Mouse (Mus musculus) heart, postnatal 10 days (tissue): ENCODE measurements around the gene Sapcd1. TPM values are rescaled to one million over a fixed set of nuclear protein-coding genes. Genes with fewer than 3 reads are reported as not detected.

Source experiments
- DNase-seq, 2 experiments: peaks; one replicate each; pipeline ENCODE4 v3.0.0; 2021
- intact Hi-C: fragments of 180-260 bp; cut with DNase I; formaldehyde crosslinking; loops from one replicate; pipeline ENCODE4 v1.15.1; 2025
- total RNA-seq, 2 experiments: library from RNA; stranded (reverse); gene quantifications; 2 replicates each; pipeline ENCODE4 v1.2.3; 2021

The Sapcd1 gene
- total RNA-seq, 2 experiments from 2014 or later, result 0.38 TPM; not detected in 1

- intact Hi-C loops, result no loop called here
- DNase-seq, result no peak
These were observed 4.6 kb upstream of the Sapcd1 start for GRCm38 (mm10) chr17:35032323-35032870.

GRCm38 (mm10) chr17:35031880-35032279, 4.1 kb upstream of the Sapcd1 start:
- no peak for DNase-seq
- intact Hi-C loops, result no loop called here

GRCm38 (mm10) chr17:35031272-35031671, 3.5 kb upstream of the Sapcd1 start:
- no peak for DNase-seq
- intact Hi-C loops, result no loop called here

DNA sequence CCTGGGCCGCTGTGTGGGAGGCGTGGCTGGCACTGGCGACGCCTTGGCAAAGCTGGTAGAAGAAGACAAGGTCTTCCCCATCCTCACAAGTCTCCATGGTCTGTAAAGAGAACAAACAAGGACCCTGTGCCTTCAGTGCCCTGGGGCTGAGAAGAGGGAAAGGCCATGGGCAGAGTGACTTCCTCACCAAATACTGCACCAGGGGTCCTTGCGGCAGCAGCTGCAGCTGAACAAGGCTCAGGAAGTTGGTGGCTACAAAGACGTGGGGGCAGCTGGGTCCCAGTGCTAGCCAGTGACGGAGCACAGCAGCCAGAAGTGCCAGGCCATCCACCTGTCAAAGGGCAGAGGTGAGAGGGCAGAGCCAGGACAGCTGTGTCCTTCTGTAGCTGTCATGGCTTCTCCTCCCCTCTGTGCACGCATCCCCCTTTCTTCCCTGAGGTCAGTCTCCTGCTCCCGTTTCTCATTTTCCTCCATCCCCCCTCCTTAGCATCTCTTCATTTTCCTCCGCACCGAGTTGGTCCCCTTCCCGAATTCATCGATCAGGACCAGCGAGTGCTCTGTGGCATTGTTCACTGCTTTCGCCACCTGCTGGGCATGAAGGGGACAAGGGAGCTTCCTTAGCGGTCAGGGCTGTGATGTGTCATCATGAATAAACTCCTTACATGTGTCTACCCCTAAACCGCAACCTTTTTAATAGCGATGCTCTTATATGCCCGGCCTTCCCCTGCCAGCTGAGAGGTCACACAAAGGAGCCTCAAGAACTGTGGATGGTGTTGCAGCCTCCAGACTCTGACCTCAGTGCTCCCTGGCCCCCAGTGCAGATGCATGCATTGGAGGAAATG, 2.1 kb upstream of the Sapcd1 start:
- intact Hi-C loops, result loop anchor here (2.0 kb wide), 1 partner anchor 15 kb away; no protein-coding TSS in a partner anchor

GRCm38 (mm10) chr17:35028315-35028714, 499 bp upstream of the Sapcd1 start:
- intact Hi-C loops, result loop anchor here (2.0 kb wide), 1 partner anchor 16 kb away; no protein-coding TSS in a partner anchor
- no peak for DNase-seq

More for the DNA sequence above, 2.1 kb upstream of the Sapcd1 start:
- no peak for DNase-seq

DNA sequence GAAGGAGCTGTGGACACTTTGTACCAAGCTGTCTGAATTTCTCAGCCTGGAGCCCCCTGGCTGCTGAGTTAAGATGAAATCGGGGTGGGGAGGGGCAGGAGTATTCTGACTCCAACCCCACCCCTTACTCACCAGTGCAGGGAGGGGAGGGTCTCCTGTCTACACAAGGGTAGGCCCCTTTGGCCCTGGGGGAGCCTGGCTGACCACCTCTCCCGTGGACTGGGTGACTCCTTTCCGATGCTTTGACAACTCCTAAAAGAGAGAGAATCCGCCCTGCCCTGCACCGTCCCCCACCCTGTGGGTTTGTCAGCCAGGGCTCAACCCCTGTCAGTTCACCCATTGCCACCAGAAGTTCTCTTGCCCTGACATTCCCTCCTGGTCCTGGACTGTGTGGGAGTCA, 1.6 kb downstream of the Sapcd1 start:
- intact Hi-C loops, result no loop called here
- DNase-seq, result no peak

DNA sequence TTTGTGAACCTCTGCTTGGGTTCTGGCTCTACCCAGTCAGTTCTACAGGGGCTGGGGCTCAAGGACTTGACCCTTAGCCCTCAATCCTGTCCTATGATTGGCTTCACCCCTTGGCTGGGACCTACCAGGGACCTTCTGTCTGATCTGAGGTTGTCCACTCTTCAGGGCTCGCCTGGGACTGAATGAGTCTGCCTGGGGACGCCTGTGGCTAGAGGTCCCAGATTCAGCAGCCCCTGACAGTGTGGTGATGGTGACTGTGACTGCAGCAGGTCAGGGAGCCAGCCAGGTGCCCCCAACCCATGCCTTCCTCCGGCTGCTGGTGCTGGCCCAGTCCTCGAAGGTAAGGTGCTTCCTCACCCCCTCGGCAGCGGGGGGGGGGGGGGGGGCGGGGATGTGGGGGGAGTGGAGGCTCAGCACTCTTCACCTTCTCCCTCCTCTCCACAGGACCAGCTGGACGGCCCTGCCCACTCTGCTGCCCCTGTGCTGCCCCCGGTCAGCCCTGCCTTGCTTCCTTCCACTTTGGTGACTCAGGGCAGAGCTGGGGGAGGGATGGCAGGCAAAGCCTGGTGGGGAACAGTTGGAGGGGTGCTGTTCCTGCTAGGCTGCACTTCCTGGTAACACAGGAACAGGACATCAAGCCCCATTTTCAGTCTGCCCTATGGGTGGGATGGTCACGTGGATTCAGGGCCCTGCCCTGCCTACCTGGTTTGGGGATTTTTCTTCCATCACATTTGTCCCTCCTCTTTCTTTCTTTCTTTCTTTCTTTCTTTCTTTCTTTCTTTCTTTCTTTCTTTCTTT, 2.9 kb downstream of the Sapcd1 start:
- no peak for DNase-seq
- intact Hi-C loops, result no loop called here

- intact Hi-C loops, result no loop called here
- DNase-seq, result no peak
These were observed 3.6 kb downstream of the Sapcd1 start for GRCm38 (mm10) chr17:35024261-35024660.

- intact Hi-C loops, result no loop called here
- DNase-seq, result no peak
These were observed 4.1 kb downstream of the Sapcd1 start for GRCm38 (mm10) chr17:35023756-35024155.

DNA sequence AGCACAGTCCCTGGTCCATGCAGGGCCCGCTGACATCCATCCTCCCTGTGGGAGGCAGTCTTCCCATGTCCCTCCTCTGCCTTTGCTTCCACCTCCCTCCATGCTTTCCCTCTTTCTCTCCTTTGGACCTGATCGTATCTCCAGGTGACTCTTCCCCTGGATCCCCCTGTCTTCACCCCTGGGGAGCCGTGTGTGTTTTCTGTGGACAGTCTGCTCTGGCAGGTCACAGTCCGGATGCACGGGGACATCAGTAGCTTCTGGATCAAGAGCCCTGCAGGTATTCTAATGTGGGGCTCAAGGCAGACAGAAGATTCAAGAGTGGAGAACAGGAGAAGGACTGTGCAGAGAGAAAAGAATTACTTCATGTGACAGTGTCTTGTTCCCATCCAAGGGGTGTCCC, 4.6 kb downstream of the Sapcd1 start:
- no peak for DNase-seq
- intact Hi-C loops, result no loop called here

DNA sequence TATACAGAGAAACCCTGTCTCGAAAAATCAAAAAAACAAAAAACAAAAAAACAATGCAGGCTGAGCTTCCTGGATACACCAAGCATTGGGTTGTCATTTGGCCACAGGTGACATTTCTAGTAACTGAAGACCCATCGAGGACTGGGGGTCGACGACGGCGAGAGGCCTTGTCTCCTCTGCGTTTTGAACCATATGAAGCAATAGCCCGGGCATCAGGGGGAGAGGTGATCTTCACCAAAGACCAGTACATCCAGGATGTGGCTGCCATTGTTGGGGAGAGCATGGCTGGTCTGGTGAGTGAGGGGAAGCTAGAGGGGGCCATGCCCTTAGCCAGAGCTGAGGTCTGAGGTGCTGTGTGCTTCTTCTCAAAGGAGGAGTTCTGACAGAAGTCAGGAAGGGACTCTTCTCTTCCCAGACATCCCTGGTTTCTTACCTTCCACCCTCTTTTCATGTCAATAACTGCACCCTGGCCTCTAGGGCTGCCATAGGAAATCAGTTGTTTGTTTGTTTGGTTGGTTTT, 5.2 kb downstream of the Sapcd1 start:
- intact Hi-C loops, result no loop called here
- no peak for DNase-seq

GRCm38 (mm10) chr17:35021842-35022477, 5.9 kb downstream of the Sapcd1 start:
- DNase-seq, result peak; percentile 51 to 54
- intact Hi-C loops, result loop anchor here (1.0 to 2.0 kb wide), 3 partner anchors 37 to 84 kb away; partner anchors contain the start of genes Ddah2 and Ly6g6d

- intact Hi-C loops, result loop anchor here (1.0 to 2.0 kb wide), 3 partner anchors 38 to 85 kb away; partner anchors contain the start of genes Ddah2 and Ly6g6d
- DNase-seq, result peak; percentile 90 to 94
These were observed 6.5 kb downstream of the Sapcd1 start for GRCm38 (mm10) chr17:35021163-35021808.

DNA sequence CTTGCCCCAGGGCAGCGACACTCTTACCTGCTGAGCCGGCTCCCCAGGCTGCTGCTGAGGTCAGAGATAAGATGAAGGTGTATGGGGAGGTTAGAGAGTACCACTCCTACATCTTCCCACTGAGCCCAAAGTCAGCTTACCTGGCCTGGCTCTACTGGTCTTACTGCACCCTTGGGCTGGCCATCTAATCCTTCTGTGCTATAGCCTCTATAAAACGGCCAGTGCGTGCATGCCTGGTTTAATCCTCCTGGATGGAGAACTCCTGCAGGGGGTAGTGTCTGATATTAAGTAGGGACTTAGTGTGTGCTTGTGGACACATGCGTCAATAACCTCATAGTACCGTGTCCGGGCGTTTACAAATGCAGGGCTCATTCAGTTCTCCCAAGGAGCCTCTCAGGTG, 7.3 kb downstream of the Sapcd1 start:
- intact Hi-C loops, result loop anchor here (2.0 kb wide), 1 partner anchor 58 kb away; the partner anchor contains the start of gene Ly6g6d

GRCm38 (mm10) chr17:35019894-35020293, 7.9 kb downstream of the Sapcd1 start:
- DNase-seq, result no peak
- intact Hi-C loops, result loop anchor here (2.0 kb wide), 1 partner anchor 59 kb away; the partner anchor contains the start of gene Ly6g6d

More for the DNA sequence above, 7.3 kb downstream of the Sapcd1 start:
- no peak for DNase-seq

DNA sequence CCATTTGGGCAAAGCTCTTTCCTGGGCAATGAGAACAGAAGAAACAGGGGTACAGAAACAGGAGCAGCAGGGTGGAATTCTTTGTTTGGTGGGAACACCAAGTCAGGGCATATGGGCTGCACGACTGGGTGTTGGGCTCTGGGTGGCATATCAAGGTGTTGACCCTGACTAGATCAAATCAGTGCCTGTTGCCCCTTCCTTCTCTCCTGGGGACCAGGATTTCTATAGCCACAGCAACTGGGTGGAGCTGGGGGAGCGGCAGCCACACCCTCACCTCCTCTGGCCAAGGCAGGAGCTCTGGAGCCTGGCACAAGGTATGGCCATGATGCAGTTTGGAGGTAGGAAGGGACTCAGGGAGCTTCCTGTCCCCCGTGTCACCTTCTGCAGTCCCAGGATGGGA, 9.6 kb downstream of the Sapcd1 start:
- DNase-seq, result no peak
- intact Hi-C loops, result no loop called here

DNA sequence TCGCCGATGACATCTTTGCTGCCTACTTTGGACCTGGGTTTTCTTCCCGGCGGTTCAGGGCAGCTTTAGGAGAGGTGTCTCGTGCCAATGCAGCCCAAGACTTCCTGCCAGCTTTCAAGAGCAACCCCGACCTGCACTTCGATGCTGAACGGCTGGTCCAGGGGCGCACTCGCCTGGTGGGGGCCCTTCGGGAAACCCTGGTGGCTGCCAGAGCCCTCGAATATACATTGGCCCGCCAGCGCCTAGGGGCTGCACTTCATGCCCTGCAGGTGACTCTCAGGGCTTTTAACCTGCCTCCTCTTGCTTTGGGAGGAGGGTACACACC, 10.1 kb downstream of the Sapcd1 start:
- intact Hi-C loops, result no loop called here
- DNase-seq, result no peak

- intact Hi-C loops, result no loop called here
- no peak for DNase-seq
These were observed 10.8 kb downstream of the Sapcd1 start for GRCm38 (mm10) chr17:35016791-35017705.

GRCm38 (mm10) chr17:35016376-35016775, 11.4 kb downstream of the Sapcd1 start, which contains the start of gene Vwa7:
TSS of gene Vwa7 (plus strand) at chr17:35016579.
- intact Hi-C loops, result no loop called here
- DNase-seq, result peak; percentile 61
